Mouse (Mus musculus): Measurements from ENCODE around the gene Trp53bp1.

GRCm38 (mm10) chr2:121287850-121288249, 16.6 kb upstream of the Trp53bp1 start:
- TF ChIP-seq CTCF (IDR thresholded peaks at IDR 0.05; ENCODE audit: extremely low read depth, insufficient read depth, insufficient read length, insufficient replicate concordance) (no peak), POLR2A (IDR thresholded peaks at IDR 0.05; ENCODE audit: low read depth, low read length) (no peak)
